Mouse (Mus musculus) erythroid progenitor cell, adult 5-6 weeks (primary cell): ENCODE measurements around the gene I830077J02Rik. TPM values are rescaled to one million over a fixed set of nuclear protein-coding genes. Genes with fewer than 3 reads are reported as not detected.
A peak's percentile ranks its signal among the peaks of the same experiment; 100 is the strongest.

Experiments used
- ATAC-seq: replicated peaks from 2 replicates; pipeline ENCODE4 v1.8.0; 2016; ENCODE audit warnings: moderate number of reproducible peaks, mild to moderate bottlenecking, moderate TSS enrichment, inconsistent platforms; ENCODE audit not compliant: poor library complexity, low FRiP score, severe bottlenecking
- total RNA-seq, 2 experiments: library from RNA; stranded (forward) in 1 of 2; stranded (reverse) in 1 of 2; fragments of 150-400 nt in 1 of 2; fragments of 186-747, 209-891 nt in 1 of 2; gene quantifications; 2 replicates each; pipeline versions ENCODE4 v1.2.3 to v1.2.4; 2015 to 2017; ENCODE audit warnings: low replicate concordance in 2 of 2

I830077J02Rik gene
- total RNA-seq (2015; ENCODE audit: low replicate concordance) (9.4 and 12.2 TPM in 2 replicates), total RNA-seq (2017; ENCODE audit: low replicate concordance) (1.4 and 3.4 TPM in 2 replicates)

DNA sequence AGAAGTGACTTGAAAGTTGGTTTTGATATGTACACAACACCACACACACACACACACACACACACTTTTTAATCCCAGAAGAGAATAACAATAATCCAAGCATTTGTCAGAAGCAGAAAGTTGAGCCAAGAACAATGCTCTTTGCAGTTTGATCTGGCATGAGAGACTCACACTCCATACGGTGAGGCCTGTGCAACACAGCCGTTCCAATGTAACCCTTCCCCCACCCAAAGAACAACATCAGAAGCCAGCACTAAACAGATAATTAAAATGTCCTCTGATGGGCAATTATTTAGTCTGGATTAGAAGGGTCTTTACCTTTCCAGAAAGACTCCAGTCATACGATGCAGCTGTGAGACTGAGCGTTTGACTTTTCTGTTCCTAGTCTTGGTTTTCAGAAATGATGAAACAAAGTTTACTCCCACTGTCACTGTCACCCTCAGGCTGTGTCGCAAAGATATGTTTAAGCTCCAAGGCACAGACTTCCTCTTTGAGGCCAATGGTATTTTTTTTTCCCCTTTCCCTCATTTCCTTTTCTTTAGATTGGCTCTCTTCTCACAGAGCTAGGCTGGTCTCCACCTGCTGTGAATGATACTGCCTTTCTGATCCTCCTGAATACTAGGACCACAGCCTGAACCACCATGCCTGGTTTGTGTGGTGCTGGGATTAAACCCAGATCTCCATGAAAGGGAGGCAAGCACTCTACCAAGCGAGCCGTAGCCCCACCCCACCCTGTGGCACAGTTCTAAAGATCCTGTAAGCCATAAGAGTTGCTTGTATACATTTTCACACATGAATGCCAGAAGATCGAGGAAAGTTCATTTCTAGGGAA is at the start of gene I830077J02Rik:
Gene I830077J02Rik (minus strand): TSS at position 425 of the 832 bp plus-strand sequence.
- ATAC-seq: no peak

GRCm38 (mm10) chr3:105974174-105974573 is 41.7 kb upstream of the I830077J02Rik start:
- ATAC-seq: no peak

DNA sequence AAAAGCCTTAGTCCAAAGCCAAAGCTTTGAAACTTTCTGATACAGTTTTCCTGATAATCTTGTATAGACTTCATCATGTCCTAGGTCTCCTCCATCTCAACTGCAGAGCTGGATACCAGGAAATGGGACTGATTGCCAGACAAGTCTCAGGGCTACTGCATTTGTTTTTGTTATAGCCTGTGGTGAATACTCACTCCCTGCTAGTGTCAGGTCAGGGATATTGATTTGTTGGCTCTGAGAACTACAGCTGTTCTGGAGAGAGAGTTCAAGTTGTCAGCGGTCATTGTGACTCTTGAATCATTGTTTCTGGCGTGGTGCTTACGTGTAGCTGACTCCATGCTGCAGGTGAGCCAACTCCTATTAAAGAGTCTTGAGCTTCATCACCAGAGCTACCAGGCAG is 40.9 kb upstream of the I830077J02Rik start, which contains the start of gene Ovgp1:
Gene Ovgp1 (plus strand): TSS at position 301 of the 400 bp plus-strand sequence.
- ATAC-seq: no peak

DNA sequence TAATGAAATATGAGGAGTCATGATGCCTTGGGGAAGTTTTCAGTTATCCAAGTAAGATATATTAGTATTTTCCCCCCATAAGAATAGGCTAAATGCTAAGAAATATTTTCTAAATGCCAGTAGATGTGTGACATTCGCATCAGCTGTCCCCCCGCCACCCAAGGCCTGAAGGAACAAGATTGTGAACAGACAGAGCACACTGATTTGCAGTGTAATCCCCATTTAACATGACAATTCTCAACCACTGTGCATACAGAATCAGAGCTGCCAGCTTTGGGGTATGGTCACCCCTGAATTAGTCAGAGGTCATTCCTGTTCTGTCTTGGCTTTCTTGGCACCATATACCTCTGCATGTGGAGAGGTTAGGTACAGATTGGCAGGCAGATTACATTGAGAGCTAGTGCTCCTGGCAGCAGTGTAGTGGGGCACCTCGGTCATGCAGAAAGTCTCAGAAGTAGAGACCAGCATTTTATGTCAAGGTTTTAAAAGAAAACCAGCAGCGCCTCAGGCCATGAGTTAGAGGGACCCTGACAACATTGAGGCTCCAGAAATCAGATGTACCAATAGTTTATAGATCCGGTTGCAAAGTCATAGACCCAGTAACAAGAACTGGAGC is 39.5 kb upstream of the I830077J02Rik start:
- no peak for ATAC-seq

- ATAC-seq: no peak
Measured at GRCm38 (mm10) chr3:105960700-105961099, 28.2 kb upstream of the I830077J02Rik start.

GRCm38 (mm10) chr3:105959999-105960398 is 27.5 kb upstream of the I830077J02Rik start, which contains the start of gene Atp5f1:
TSS of gene Atp5f1 (minus strand) at chr3:105960099.
- ATAC-seq: no peak

- no peak for ATAC-seq
Measured at GRCm38 (mm10) chr3:105959585-105959984, 27.1 kb upstream of the I830077J02Rik start.

GRCm38 (mm10) chr3:105958974-105959580 is 26.6 kb upstream of the I830077J02Rik start, which contains the start of gene Wdr77:
TSS of gene Wdr77 (plus strand) at chr3:105959369.
- ATAC-seq: peak; percentile 93

GRCm38 (mm10) chr3:105958204-105958603 is 25.7 kb upstream of the I830077J02Rik start:
- no peak for ATAC-seq

- ATAC-seq: no peak
Measured at GRCm38 (mm10) chr3:105957235-105957634, 24.8 kb upstream of the I830077J02Rik start.

GRCm38 (mm10) chr3:105951348-105951747 is 18.9 kb upstream of the I830077J02Rik start:
- ATAC-seq: no peak

- ATAC-seq: no peak
Measured at GRCm38 (mm10) chr3:105936111-105936510, 3.6 kb upstream of the I830077J02Rik start.

DNA sequence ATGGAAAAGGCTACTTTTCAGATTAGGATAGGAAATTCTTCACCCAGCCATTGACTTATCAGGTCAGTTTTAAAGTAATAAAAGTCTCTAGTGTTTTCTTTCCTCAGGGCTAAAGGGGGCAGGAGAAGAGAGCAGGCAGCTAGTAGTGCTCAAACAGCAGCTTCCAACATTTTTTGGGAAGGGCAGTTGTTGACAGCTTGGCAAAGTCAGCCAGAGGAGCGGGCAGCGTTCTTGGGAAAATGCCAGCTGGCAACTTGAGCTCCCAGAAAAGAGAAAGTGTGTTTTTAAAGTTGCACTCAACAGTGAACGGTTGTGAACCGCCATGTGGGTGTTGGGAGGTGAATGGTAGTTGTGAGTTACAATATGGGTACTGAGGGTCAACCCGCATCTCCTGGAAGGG is 2.6 kb upstream of the I830077J02Rik start:
- ATAC-seq: no peak

DNA sequence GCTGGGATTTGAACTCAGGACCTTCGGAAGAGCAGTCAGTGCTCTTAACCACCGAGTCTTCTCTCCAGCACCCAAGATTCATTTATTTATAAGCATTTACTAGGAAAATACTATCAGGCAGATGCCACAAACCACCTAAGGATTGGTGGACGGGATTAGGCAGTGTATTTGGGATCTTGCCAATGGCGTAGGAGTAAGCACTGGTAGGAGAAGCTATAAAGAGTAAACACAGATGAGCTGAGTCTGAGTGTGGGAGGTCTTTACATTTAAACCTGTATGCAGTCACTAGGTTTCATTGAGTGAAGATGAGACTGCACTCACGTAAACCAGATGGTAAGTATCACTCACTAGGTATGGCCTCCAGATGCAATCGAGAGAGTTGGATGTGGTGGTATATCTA is 1.5 kb upstream of the I830077J02Rik start:
- ATAC-seq: no peak

DNA sequence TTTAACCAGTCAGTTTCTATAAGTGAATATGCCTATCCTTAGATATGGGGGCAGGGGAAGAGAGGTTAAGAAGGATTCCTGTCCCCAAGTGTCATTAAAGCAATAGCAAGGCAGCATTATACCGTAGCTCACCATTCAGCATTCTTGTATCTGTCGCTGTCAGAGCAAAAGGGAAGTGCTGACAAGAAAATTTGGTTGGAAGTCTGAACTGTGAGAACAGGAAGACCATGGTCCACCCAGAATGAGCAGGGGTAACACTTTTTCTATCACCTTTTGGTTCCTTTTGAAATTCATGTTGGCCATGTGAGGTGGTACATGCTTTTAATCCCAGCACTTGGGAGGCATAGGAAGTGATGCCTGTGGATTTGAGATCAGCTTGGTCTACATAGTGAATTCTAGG is 1.4 kb downstream of the I830077J02Rik start:
- no peak for ATAC-seq

- ATAC-seq: no peak
Measured at GRCm38 (mm10) chr3:105929821-105930220, 2.6 kb downstream of the I830077J02Rik start.

DNA sequence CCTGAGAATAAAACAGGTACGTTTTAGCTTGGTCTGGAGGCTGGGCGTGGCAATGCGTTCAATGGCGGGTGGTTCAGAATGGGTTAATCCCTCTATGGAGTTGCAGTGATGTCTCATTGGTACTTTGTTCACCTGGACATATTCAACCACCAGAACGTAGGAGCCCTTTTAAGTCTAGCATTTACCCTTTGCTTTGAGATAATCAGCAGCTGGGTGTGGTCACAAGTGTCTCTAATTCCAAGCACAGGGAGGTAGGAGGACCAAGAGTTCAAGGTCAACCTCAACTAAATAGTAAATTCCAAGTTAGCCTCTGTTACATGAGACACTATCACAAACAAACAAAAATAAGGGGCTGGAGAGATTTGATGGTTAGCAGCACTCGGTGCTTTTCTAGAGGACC is 3.7 kb downstream of the I830077J02Rik start:
- ATAC-seq: no peak

DNA sequence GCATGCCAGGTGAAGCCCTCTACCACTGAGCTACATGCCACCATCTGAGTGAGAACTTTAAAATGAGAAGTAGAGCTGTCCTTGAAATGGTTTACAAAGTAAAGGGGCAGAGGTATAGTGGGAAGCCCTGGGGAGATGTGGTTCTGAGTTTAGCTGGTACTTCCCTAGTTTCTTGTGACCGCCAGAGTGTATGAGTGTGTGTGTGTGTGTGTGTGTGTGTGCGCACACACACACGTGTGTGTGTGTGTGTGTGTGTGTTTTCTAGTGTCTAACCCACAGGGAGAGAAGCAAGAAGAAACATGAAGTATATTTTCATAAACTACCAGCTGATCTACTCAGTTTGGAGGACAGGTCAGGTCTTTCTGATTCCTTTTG is 4.3 kb downstream of the I830077J02Rik start:
- ATAC-seq: no peak

DNA sequence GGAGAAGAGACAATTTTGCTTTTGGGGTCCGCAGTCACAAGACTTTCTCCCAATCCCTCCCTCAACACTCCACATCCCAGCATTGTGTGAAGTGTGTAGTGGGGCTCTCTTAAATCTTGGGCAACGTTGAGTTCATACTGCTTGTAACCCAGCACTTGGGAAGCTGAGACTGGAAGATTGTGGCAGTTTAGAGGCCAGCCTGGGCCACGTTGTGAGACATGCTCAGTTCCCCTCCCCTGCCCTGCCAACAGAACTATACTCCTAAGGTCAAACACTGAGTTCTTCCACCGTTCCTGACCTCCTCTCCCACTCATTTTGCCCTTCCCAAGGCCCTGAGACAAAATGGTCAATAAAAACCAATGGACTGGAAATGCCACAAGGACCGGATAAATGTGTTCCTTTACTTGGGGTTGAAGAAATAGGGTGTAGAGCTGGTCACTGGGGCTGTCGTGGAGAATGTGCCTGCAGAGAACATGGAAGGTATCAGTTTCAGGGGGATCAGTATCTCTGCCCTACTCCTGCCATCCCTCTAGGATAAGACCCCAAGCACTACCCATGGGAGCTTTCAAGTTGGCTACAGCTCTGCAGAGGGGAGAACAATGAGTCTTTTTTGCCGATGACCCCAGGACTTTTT is 4.8 kb downstream of the I830077J02Rik start:
- no peak for ATAC-seq

GRCm38 (mm10) chr3:105924616-105925015 is 7.8 kb downstream of the I830077J02Rik start:
- ATAC-seq: no peak
